Mouse (Mus musculus) MEL (cell line): Measurements from ENCODE around the gene Nudc. TPM values are rescaled to one million over a fixed set of nuclear protein-coding genes. Genes with fewer than 3 reads are reported as not detected.

Experiments
- DNase-seq: peaks from one replicate; pipeline ENCODE4 v3.0.0; 2011; ENCODE audit warnings: low read depth, low spot score
- H3K27ac ChIP-seq: 2 replicates; pipeline ENCODE4 v1.5.1; 2012; ENCODE audit warnings: low read depth, mild to moderate bottlenecking, control low read depth, low read length, moderate library complexity; ENCODE audit not compliant: control insufficient read depth
- H3K27me3 ChIP-seq, 2 experiments: fragments of 150-350 bp in 1 of 2; sonication (generic) in 1 of 2; 2 replicates each; pipeline ENCODE4 v1.6.1; 2012; ENCODE audit warnings: low read length in 2 of 2, mild to moderate bottlenecking in 2 of 2, improper control_type of control experiment in 1 of 2, moderate library complexity in 1 of 2; ENCODE audit not compliant: insufficient read depth in 2 of 2, control insufficient read depth in 1 of 2
- H3K36me3 ChIP-seq, 2 experiments: 2 replicates each; pipeline ENCODE4 v1.6.1; 2012 to 2014; ENCODE audit warnings: low read length in 2 of 2, improper control_type of control experiment in 1 of 2, inconsistent platforms in 1 of 2, mild to moderate bottlenecking in 1 of 2; ENCODE audit not compliant: insufficient read depth in 2 of 2, control insufficient read depth in 1 of 2
- H3K4me1 ChIP-seq, 2 experiments: fragments of 150-350 bp in 1 of 2; sonication (generic) in 1 of 2; 2 replicates each; pipeline ENCODE4 v1.6.1; 2012; ENCODE audit warnings: low read length in 2 of 2, improper control_type of control experiment in 1 of 2, mild to moderate bottlenecking in 1 of 2; ENCODE audit not compliant: insufficient read depth in 2 of 2, control insufficient read depth in 1 of 2
- H3K4me3 ChIP-seq, 2 experiments: fragments of 150-350 bp in 1 of 2; sonication (generic) in 1 of 2; 2 replicates each; pipeline ENCODE4 v1.5.1; 2012; ENCODE audit warnings: low read depth in 2 of 2, low read length in 2 of 2, mild to moderate bottlenecking in 2 of 2, moderate library complexity in 2 of 2, control low read depth in 1 of 2, improper control_type of control experiment in 1 of 2; ENCODE audit not compliant: control insufficient read depth in 1 of 2, insufficient read depth in 1 of 2
- H3K79me2 ChIP-seq: 2 replicates; pipeline ENCODE4 v1.6.1; 2012; ENCODE audit warnings: mild to moderate bottlenecking, low read length, moderate library complexity; ENCODE audit not compliant: control insufficient read depth, poor library complexity, insufficient read depth
- H3K9ac ChIP-seq: 2 replicates; pipeline ENCODE4 v1.6.1; 2012; ENCODE audit warnings: low read depth, mild to moderate bottlenecking, control low read depth, low read length, moderate library complexity; ENCODE audit not compliant: control insufficient read depth, poor library complexity, severe bottlenecking
- H3K9me3 ChIP-seq: fragments of 150-350 bp; sonication (generic); replicated peaks from 2 replicates; pipeline ENCODE4 v1.6.1; 2012; ENCODE audit warnings: mild to moderate bottlenecking, low read length, improper control_type of control experiment, moderate library complexity; ENCODE audit not compliant: insufficient read depth
- BHLHE40 ChIP-seq: IDR thresholded peaks from 2 replicates; pipeline ENCODE4 v1.6.1; 2012; ENCODE audit warnings: low read depth, mild to moderate bottlenecking, inconsistent platforms, low read length, improper control_type of control experiment, borderline replicate concordance
- CHD1 ChIP-seq: IDR thresholded peaks from 2 replicates; pipeline ENCODE4 v1.6.1; 2012; ENCODE audit warnings: low read depth, mild to moderate bottlenecking, inconsistent platforms, low read length, improper control_type of control experiment
- CHD2 ChIP-seq: IDR thresholded peaks from 2 replicates; pipeline ENCODE4 v1.6.1; 2011; ENCODE audit warnings: low read length, improper control_type of control experiment
- CTCF ChIP-seq, 3 experiments: IDR thresholded peaks in 2 of 3; conservative IDR thresholded peaks in 1 of 3; 2 replicates each; pipeline ENCODE4 v1.5.1; 2011 to 2012; ENCODE audit warnings: low read length in 3 of 3, low read depth in 2 of 3, mild to moderate bottlenecking in 2 of 3, improper control_type of control experiment in 1 of 3, inconsistent platforms in 1 of 3, mixed read lengths in 1 of 3, moderate library complexity in 1 of 3; ENCODE audit not compliant: control insufficient read depth in 1 of 3, insufficient read depth in 1 of 3, poor library complexity in 1 of 3, severe bottlenecking in 1 of 3
- ELF1 ChIP-seq: IDR thresholded peaks from 2 replicates; pipeline ENCODE4 v1.6.1; 2014; ENCODE audit warnings: low read depth, mild to moderate bottlenecking, inconsistent platforms, low read length, improper control_type of control experiment, moderate library complexity
- HCFC1 ChIP-seq: IDR thresholded peaks from 2 replicates; pipeline ENCODE4 v1.6.1; 2012; ENCODE audit warnings: low read depth, mild to moderate bottlenecking, inconsistent platforms, low read length, improper control_type of control experiment, moderate library complexity
- KAT2A ChIP-seq: conservative IDR thresholded peaks from 2 replicates; pipeline ENCODE4 v1.6.1; 2012; ENCODE audit warnings: low read depth, low read length, improper control_type of control experiment, inconsistent platforms
- MAX ChIP-seq: IDR thresholded peaks from 2 replicates; pipeline ENCODE4 v1.6.1; 2011; ENCODE audit warnings: low read length, improper control_type of control experiment
- MAZ ChIP-seq: IDR thresholded peaks from 2 replicates; pipeline ENCODE4 v1.6.1; 2012; ENCODE audit warnings: low read depth, mild to moderate bottlenecking, inconsistent platforms, low read length, improper control_type of control experiment
- MXI1 ChIP-seq: IDR thresholded peaks from 2 replicates; pipeline ENCODE4 v1.6.1; 2011; ENCODE audit warnings: mild to moderate bottlenecking, low read depth, low read length, improper control_type of control experiment
- MYC ChIP-seq: IDR thresholded peaks from 2 replicates; pipeline ENCODE4 v1.6.1; 2011; ENCODE audit warnings: low read depth, mild to moderate bottlenecking, low read length, improper control_type of control experiment, moderate library complexity
- NELFE ChIP-seq: IDR thresholded peaks from 2 replicates; pipeline ENCODE4 v1.6.1; 2011; ENCODE audit warnings: low read depth, low read length, improper control_type of control experiment
- POLR2A ChIP-seq, 2 experiments: IDR thresholded peaks; 2 replicates each; pipeline ENCODE4 v1.6.1; 2011 to 2012; ENCODE audit warnings: low read length in 2 of 2, mild to moderate bottlenecking in 2 of 2, control low read depth in 1 of 2, improper control_type of control experiment in 1 of 2, low read depth in 1 of 2, moderate library complexity in 1 of 2; ENCODE audit not compliant: control insufficient read depth in 1 of 2, insufficient read depth in 1 of 2, poor library complexity in 1 of 2
- POLR2AphosphoS2 ChIP-seq: IDR thresholded peaks from 2 replicates; pipeline ENCODE4 v1.6.1; 2011; ENCODE audit warnings: low read length, improper control_type of control experiment
- RAD21 ChIP-seq: IDR thresholded peaks from 2 replicates; pipeline ENCODE4 v1.6.1; 2011; ENCODE audit warnings: mild to moderate bottlenecking, low read depth, low read length, improper control_type of control experiment
- RCOR1 ChIP-seq: IDR thresholded peaks from 2 replicates; pipeline ENCODE4 v1.6.1; 2012; ENCODE audit warnings: low read depth, mild to moderate bottlenecking, inconsistent platforms, low read length, improper control_type of control experiment
- SIN3A ChIP-seq: IDR thresholded peaks from 2 replicates; pipeline ENCODE4 v1.6.1; 2012; ENCODE audit warnings: low read length, improper control_type of control experiment, inconsistent platforms
- TBP ChIP-seq: IDR thresholded peaks from 2 replicates; pipeline ENCODE4 v1.8.0; 2011; ENCODE audit warnings: low read depth, low read length, improper control_type of control experiment
- USF1 ChIP-seq: IDR thresholded peaks from 2 replicates; pipeline ENCODE4 v1.6.1; 2014; ENCODE audit warnings: low read depth, mild to moderate bottlenecking, inconsistent platforms, low read length, improper control_type of control experiment, moderate library complexity
- USF2 ChIP-seq, 2 experiments: IDR thresholded peaks; 2 replicates each; pipeline ENCODE4 v1.6.1; 2011 to 2012; ENCODE audit warnings: improper control_type of control experiment in 2 of 2, low read length in 2 of 2, borderline replicate concordance in 1 of 2, inconsistent platforms in 1 of 2, low read depth in 1 of 2, mild to moderate bottlenecking in 1 of 2; ENCODE audit not compliant: insufficient read depth in 1 of 2
- ZMIZ1 ChIP-seq: IDR thresholded peaks from 2 replicates; pipeline ENCODE4 v1.6.1; 2012; ENCODE audit warnings: low read depth, mild to moderate bottlenecking, inconsistent platforms, low read length, improper control_type of control experiment, moderate library complexity
- ZNF384 ChIP-seq: IDR thresholded peaks from 2 replicates; pipeline ENCODE4 v1.6.1; 2012; ENCODE audit warnings: low read depth, mild to moderate bottlenecking, inconsistent platforms, low read length, improper control_type of control experiment
- polyA plus RNA-seq, 2 experiments: library from polyadenylated mRNA; stranded (reverse) in 1 of 2; unstranded in 1 of 2; fragments of >175 nt in 1 of 2; fragments of >200 nt in 1 of 2; gene quantifications; 2 replicates each; pipeline versions ENCODE4 v1.2.1 to v1.2.4; 2012; ENCODE audit warnings: low replicate concordance in 2 of 2, low read depth in 1 of 2; ENCODE audit not compliant: insufficient read length in 2 of 2, insufficient read depth in 1 of 2, missing spikeins in 1 of 2
- total RNA-seq: library from RNA; depleted of rRNA; stranded (reverse); fragments of 300-350 nt; gene quantifications from 2 replicates; pipeline ENCODE4 v1.2.3, GENCODE M21; 2012

Nudc gene
- total and polyA plus RNA-seq, 3 experiments: 516 to 732 TPM; not detected in 1

DNA sequence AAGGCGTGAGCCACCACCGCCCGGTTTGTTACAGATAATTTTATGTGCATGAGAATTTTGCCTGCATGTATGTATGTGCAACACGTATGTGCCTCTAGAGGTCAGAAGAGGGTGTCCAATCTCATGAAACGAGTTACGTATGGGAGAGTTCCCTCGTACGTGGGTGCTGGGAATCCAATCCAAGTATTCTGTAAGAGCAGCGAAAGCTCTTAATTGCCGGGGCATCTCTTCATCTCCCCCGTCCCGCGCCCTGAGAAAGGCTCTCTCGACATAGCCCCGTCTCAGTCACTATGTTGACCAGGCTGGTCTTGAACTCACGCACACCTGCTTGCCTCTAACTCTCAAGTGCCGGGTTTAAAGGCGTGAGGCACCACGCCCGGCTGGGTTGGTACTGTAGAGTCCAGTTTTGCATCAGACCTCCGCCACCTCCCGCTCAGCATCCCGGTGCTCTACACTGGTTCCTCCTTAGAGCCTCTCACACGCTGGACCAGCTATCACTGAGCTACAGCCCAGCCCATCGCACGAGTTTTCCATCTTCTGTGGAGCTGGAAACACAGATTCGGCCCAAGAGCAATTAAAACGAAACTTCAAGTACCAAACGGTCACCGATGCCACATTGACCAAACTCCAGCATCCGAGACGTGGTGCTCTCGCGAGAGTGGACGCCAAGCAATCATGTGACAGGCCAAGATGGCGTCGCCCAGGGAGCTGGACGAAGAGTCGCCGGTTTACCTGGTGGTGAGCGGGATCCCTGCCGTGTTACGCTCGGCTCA lies 28.5 kb upstream of the Nudc start, which contains the start of gene Gpatch3:
Gene Gpatch3, plus strand, starts transcription at position 676 of the 773 bp plus-strand sequence.
- no peaks in the 10 kb centered on the region for H3K4me1 ChIP-seq
- H3K27me3 ChIP-seq: no peaks in the 10 kb centered on the region
- H3K27ac ChIP-seq: peak within 1 kb of the TSS; percentile 81
- H3K9ac ChIP-seq: peak within 1 kb of the TSS; percentile 86
- peak; percentile 94 for DNase-seq
- no peaks in the 10 kb centered on the region for H3K36me3 ChIP-seq
- peaks cover 4% of the 10 kb centered on the region; the same call in 1 of the 2 replicates for H3K79me2 ChIP-seq
- peak; percentile 74 for TF ChIP-seq NELFE
- TF ChIP-seq USF2 (IDR thresholded peaks at IDR 0.05; ENCODE audit: borderline replicate concordance in 1 of 2, insufficient read depth in 1 of 2, low read depth in 1 of 2, low read length in 2 of 2): peak; percentile 60 to 73; a peak in 3 of 4 replicates
- TF ChIP-seq CTCF (IDR thresholded peaks at IDR 0.05 in 2 of 3, conservative IDR thresholded peaks at IDR 0.05 in 1 of 3; ENCODE audit: control insufficient read depth in 1 of 3, insufficient read depth in 1 of 3, low read depth in 2 of 3, low read length in 3 of 3, poor library complexity in 1 of 3, severe bottlenecking in 1 of 3): peak in 2 of 3 experiments; percentile 28 to 38; a peak in 3 of 6 replicates
- TF ChIP-seq MAX: peak; percentile 70
- TF ChIP-seq ZNF384: no peak
- peak; percentile 72 for TF ChIP-seq POLR2AphosphoS2
- TF ChIP-seq TBP: peak; percentile 98
- TF ChIP-seq RAD21: no peak
- no peak for TF ChIP-seq CHD1
- TF ChIP-seq SIN3A: peak; percentile 99
- no peak for TF ChIP-seq ZMIZ1
- peak; percentile 59; the same call in 1 of the 2 replicates for TF ChIP-seq KAT2A
- no peak for TF ChIP-seq ELF1
- TF ChIP-seq MYC: 0 out of 2 replicates have a peak, but pooled peaks have one; percentile 41
- TF ChIP-seq BHLHE40: no peak
- peak; percentile 98 for TF ChIP-seq CHD2
- peak; percentile 93 for TF ChIP-seq HCFC1
- TF ChIP-seq USF1: peak; percentile 97
- peak; percentile 76 to 85; a peak in 3 of 4 replicates for TF ChIP-seq POLR2A (IDR thresholded peaks at IDR 0.05; ENCODE audit: control insufficient read depth in 1 of 2, insufficient read depth in 1 of 2, low read depth in 1 of 2, low read length in 2 of 2, poor library complexity in 1 of 2)
- peak; percentile 94 for TF ChIP-seq MXI1
- TF ChIP-seq RCOR1: no peak
- TF ChIP-seq MAZ: no peak
- peak within 1 kb of the TSS; percentile 54 to 84 for H3K4me3 ChIP-seq
- H3K9me3 ChIP-seq: no peaks in the 10 kb centered on the region
